Mouse (Mus musculus): ENCODE measurements around the gene Mark4.

DNA sequence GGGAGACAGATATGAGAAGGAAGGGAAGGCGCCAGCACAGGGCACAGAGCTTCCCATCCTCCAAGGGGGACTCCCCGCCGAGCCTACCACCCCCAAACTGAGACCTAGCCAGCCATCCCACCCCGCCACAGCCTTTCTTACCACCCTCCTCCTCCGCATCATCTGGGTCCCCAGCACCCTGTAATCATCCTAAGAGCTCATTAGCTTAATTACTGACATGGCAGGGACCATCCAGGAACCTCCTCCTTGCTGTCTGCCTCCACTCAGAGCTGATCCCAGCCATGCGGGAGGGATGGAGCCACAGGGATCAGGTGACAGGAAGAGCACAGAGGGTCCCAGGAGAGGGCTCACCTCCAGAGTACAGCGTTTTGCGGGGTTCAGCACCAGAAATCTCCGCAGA, 21.6 kb downstream of the Mark4 start:
- TF ChIP-seq CTCF (IDR thresholded peaks at IDR 0.05; ENCODE audit: control insufficient read depth, insufficient read depth, insufficient replicate concordance, low read depth, low read length) (no peak), POLR2A (IDR thresholded peaks at IDR 0.05; ENCODE audit: control insufficient read depth, low read depth, low read length) (no peak)
